Mouse (Mus musculus): ENCODE measurements around the gene Myh6.
"Not testable (repeated sequence)": the region's sequence is repeated elsewhere in the genome, so short reads cannot be mapped to it uniquely, and the experiment has no call there.

Myh6 gene

DNA sequence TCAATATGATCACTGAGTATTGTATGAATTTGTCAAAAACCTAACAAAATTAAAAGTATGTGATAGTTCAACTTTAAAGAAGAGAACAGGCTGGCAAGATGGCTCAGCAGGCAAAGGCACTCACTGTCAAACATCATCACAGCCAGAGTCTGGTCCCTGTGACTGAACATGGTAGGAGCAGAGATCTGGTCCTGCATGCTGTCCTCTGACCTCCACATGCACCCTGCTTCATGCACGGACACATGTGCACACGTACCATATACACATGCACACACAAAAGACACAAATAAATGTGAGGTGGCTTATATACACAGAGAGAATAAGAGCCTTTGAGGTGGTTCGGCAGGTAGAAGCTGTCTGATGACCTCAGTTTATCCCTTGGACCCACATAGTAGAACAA is 11.2 kb downstream of the Myh6 start:
- DNase-seq: no peak

DNA sequence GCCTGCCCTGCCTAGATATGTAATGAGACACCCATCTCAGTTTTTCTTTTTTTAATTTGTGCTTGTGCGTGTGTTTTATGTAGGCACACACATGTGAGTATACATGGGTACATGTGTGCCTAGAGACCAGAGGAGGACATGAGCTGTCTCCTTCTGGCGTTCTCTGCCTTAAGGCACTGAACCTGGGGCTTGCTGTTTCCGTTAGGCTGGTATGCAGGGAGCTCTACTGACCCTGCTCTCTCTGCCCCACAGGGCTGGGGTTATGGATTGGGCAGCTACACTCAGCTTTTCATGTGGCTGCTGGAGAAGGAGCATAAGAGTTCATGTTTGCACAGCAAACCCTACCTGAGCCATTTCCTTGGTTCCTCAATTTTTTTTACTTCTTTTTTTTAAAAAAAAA is 12.3 kb downstream of the Myh6 start:
- DNase-seq: no peak

GRCm38 (mm10) chr14:54953664-54954206 is 13.0 kb downstream of the Myh6 start:
- DNase-seq: no peak

DNA sequence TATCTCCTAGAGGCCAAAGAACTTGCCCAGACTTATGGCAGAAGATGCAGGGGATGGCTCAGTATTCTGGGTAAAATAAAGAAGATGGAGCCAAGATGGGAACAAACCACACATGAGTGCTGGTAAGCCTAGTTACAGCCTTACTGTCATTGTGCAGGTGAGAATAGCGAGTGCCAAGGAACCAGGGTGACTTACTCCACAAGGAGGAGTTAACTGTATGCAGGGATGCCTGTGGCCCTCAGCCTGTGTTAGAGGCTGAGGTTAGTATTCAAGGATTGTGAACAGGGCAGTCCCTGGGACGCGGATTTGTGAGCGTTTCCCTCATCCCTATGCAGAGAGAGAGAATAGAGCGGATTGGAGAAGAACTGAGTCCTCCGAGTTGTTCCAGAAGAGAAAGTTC is 15.1 kb downstream of the Myh6 start:
- DNase-seq: no peak

GRCm38 (mm10) chr14:54950493-54950892 is 16.2 kb downstream of the Myh6 start:
- no peak for DNase-seq

- DNase-seq: no peak
Observed at GRCm38 (mm10) chr14:54948781-54949180, 17.9 kb downstream of the Myh6 start.

- DNase-seq: not testable (repeated sequence)
Observed at GRCm38 (mm10) chr14:54947008-54947407, 19.7 kb downstream of the Myh6 start.

GRCm38 (mm10) chr14:54945975-54946704 is 20.6 kb downstream of the Myh6 start:
- no peak for DNase-seq

GRCm38 (mm10) chr14:54944939-54945338 is 21.8 kb downstream of the Myh6 start:
- no peak for DNase-seq

GRCm38 (mm10) chr14:54943971-54944370 is 22.8 kb downstream of the Myh6 start:
- no peak for DNase-seq

DNA sequence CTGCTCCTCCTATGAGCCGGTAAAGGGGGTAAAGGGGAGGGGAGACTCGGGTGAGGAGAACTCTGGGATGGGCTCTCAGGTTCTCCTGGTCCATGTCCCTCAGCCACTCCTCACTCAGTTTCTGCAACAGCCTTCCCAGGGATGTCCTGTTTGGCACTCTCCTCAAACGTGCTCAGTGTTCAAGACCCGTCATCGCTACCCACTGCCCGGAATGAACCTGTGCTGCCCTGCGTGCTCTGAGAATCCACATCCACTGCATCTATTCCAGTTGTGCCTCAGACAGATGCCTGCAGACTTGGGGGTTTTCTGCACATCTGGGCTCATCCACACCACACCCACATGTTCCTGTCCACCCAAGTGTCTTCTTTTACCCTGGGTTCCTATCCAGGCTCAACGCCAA is 24.2 kb downstream of the Myh6 start:
- DNase-seq: no peak

GRCm38 (mm10) chr14:54941024-54941978 is 25.4 kb downstream of the Myh6 start:
- DNase-seq: no peak

DNA sequence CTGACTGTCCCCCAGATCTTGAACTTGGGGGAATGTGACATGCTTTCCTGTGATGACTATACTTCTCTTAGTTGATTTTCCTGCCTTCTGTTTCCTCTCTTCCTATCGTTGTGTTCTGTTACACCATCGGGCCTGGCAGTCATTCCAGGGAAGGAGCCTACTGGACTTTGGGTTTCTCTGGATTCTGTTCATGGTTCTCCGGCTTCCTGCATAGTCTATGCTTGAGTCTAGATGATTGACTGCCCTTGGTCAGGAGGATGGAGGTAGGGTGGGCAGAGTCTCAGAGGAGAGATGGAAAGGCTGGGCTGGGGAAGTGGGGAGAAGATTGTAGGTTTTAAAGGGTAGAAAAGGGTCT is 26.6 kb downstream of the Myh6 start:
- no peak for DNase-seq

DNA sequence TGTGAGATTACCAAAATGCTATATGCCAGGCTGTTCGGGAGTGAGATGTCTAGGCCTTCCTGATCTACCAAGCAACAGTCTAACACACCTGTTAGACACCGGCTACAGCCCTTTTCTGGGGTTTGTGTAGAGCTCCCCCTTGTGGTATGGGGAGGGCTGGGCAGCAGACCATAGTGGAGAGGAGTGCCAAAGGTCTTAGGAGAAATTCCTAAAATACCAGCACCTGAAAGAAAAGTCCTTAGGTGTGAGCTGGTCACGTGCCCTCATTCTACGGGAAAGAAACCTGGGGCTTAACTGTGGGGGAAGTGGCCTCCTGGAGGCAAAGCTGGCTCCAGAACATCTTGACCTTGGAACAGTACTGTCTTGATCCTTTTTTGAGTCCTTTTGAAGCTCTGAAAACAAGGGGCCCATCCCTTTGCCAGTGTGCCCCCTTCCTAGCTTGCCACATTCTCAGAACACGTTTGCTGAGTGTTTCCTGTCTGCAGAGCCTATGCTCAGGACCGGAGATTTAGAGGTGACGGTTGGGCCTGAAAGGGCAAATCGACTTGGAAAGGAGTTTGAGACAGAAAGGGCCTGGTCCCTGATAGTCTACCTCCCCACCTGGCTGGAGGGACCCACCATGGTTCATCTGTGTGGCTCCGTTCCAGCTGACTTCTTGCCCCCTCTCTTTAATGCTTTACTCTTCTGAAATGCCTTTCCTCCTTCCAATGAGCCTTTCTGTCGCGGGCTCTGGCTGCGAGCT is 27.1 kb downstream of the Myh6 start:
- DNase-seq: peak; percentile 58

DNA sequence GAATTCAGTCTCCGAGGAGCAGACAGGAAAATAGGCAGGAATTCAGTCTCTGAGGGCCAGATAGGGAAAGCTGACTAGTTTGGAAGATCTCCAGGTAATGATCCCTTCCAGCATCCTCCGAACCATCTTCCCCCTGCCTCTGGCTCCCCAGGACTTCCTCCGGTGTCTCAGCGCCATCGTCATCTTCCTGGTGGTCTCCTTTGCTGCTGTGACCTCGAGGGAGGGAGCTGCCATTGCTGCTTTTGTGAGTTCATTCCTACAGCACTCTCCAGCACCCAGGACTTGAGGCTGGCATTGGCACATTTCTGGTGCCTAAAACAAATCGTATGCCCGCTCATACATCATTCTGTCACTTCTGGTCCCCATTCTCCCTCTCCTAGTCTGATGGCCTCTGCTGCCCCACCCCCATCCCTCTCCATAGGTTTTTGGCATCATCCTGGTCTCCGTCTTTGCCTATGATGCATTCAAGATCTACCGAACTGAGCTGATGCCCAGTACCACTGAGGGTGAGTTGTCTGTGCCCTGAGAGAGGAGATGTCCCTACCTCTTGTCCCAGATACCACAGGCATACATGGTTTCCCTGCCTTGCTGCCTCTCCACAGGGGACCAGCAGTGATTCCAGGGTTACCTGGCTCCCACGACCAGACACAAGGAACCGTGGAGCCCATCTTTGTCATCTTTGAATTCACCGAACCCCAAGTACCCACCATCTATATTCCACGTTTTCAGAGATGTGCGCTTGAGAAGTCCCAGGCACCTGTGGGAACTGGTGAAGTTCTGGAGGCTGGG is 28.1 kb downstream of the Myh6 start:
- no peak for DNase-seq

GRCm38 (mm10) chr14:54937361-54938182 is 29.2 kb downstream of the Myh6 start:
- no peak for DNase-seq

- DNase-seq: no peak
Observed at GRCm38 (mm10) chr14:54936831-54937160, 29.9 kb downstream of the Myh6 start.

GRCm38 (mm10) chr14:54935904-54936830 is 30.6 kb downstream of the Myh6 start, which contains the start of gene Cmtm5:
Cmtm5 (plus strand) TSS chr14:54936261.
- DNase-seq: no peak

GRCm38 (mm10) chr14:54932645-54933150 is 34.0 kb downstream of the Myh6 start, which contains the start of gene Il25:
Il25 (plus strand) TSS chr14:54932695.
- no peak for DNase-seq

- DNase-seq: no peak
Observed at GRCm38 (mm10) chr14:54930431-54930830, 36.3 kb downstream of the Myh6 start.
